Mouse (Mus musculus) CD4-positive, CD25-positive, alpha-beta regulatory T cell, adult 4 months (primary cell): ENCODE data around the gene Spon1. TPM values are rescaled to one million over a fixed set of nuclear protein-coding genes. Genes with fewer than 3 reads are reported as not detected.

Source experiments
- ATAC-seq: one replicate; pipeline ENCODE4 v1.8.0; 2017
- polyA plus RNA-seq, 2 experiments: library from polyadenylated mRNA; unstranded; fragments of 100-300 nt; shearing (Covaris generic); gene quantifications; one replicate each; pipeline ENCODE4 v1.2.1; 2017

Spon1 gene
- polyA plus RNA-seq, 2 experiments from 2014 or later = 1.1 TPM

GRCm38 (mm10) chr7:113909161-113909825 is 143.5 kb downstream of the Spon1 start:
- ATAC-seq = no peak

GRCm38 (mm10) chr7:113910856-113911255 is 145.1 kb downstream of the Spon1 start:
- ATAC-seq = no peak

- ATAC-seq = no peak
These were observed 150.1 kb downstream of the Spon1 start for GRCm38 (mm10) chr7:113915936-113916335.

GRCm38 (mm10) chr7:113918916-113919315 is 153.1 kb downstream of the Spon1 start:
- ATAC-seq = no peak

DNA sequence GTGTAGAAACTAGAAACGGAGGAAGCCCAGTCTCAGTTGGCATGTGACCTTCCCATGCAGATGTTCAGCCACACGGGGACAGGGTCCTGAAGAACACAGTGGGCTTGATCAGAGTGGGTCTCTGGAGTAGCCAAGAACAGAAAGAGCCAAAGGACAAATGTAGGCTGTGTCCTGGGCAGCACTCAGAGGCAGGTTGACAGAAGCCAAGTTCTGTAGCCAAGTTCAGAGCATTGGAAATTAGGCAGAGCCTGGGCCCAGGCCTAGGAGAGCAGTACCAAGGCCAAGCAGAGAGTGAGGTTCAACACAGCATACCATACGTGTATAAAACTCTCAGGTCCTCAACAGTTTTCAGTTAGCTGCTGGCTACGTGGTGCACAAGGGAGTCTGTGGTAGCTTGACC is 153.7 kb downstream of the Spon1 start:
- no peak for ATAC-seq

- ATAC-seq = no peak
These were observed 154.3 kb downstream of the Spon1 start for GRCm38 (mm10) chr7:113920056-113920455.

DNA sequence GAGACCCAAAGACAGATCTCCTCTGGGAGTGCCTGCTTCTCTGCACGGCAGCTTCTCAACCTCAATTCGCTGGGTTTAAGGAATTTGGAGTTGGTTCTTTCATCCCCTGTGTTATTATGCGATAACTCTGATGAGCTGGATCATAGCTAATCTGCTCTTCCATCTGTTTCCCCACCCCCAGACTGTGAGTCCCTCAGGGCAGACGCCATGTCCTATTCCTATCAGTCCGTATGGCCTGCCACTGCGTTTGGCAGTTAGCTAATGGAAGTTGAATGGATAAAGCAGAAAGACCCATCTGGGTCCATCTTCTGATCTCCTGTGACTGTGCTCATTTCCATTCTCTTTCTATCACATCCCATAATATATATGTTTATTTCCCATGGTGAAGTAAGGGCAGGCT is 158.8 kb downstream of the Spon1 start:
- no peak for ATAC-seq

GRCm38 (mm10) chr7:113950888-113951287 is 185.1 kb downstream of the Spon1 start:
- no peak for ATAC-seq

- no peak for ATAC-seq
These were observed 189.6 kb downstream of the Spon1 start for GRCm38 (mm10) chr7:113955431-113955830.

DNA sequence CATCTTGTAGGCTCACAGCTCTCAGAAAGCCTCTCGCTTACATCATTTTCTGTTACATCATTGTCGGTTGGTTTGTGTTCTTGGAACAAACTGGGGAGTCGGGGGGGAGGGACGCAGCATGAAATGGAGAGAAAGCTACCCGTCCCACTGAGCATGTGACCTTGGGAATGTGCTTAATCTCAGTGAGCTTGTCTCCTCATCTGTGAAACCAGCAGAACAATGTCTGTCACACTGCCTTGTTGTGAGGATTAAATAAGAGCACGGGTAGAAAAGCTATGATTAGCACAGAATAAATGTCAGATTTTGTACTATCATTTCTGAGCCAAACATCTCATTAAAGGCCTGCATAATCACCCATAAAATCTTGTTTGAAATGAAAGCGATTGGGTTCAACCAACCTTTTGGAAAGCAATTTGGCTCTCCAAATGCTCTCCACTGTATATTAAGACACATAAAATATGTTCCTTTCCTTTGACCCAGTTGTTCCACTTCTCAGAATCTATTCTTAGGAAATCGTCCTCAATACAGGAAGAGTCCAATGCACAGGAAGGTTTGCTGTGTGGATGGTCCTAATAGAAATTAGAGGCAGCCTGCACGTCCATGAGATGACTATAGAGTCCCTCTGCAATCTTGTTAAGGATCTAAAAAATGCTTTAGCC is 195.2 kb downstream of the Spon1 start:
- no peak for ATAC-seq

GRCm38 (mm10) chr7:113961500-113961895 is 195.7 kb downstream of the Spon1 start:
- ATAC-seq = no peak

DNA sequence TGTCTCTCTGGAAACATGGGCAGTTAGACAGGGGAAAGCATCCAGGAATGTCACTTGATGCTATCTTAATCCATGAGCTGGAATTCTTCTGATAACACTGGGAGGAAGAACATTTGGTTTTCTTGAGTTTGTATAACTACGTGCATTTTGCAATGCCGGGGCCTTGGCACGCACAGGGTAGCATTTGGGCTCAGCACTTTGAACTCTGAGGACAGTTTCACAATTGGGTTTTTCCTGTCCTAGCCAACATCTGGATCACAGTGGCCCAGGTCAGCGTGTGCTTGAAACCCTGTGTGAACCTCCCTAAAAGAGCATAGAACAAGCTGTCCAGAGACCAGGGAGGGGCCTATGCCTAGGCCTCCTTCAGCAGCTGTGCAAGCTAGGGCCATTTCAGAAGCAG is 196.3 kb downstream of the Spon1 start:
- ATAC-seq = no peak

GRCm38 (mm10) chr7:113963766-113964165 is 198.0 kb downstream of the Spon1 start:
- ATAC-seq = no peak

- ATAC-seq = no peak
These were observed 199.8 kb downstream of the Spon1 start for GRCm38 (mm10) chr7:113965625-113966024.

- no peak for ATAC-seq
These were observed 203.4 kb downstream of the Spon1 start for GRCm38 (mm10) chr7:113969182-113969581.

GRCm38 (mm10) chr7:113972536-113972935 is 206.7 kb downstream of the Spon1 start:
- ATAC-seq = no peak

DNA sequence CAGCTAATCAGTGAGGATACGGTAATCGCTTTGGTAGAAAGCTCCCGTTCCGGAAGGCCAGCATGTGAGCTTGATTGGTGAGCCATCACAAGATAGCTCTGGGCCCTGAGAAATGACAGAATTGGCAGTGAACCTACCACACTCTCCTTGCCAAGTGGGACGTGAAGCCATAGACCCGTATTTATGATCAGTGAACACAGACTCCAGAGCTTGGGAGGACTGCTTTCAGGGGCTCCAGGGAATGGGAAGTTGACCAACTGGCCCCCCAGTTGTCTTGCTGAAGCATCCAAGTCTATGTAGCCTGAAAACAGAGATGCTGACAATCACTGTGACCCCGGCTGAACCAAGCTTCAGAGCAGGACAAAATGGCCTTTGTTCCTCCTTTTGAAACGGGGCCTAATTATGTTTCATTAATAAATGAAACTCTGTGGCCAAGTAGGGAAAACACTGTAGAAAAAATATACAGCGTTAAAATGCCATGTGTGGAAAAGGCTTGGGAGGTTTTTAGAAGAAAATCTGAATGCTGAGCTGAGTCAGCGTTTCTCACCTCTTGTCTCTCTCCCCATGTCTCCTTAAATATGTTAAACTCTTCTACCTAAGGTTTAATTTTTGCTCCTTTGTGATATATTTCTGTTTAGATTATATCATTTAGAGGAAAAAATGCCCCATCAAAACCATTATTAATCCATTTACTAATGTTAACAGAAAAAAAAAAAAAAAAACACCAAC is 220.8 kb downstream of the Spon1 start:
- ATAC-seq = no peak

- no peak for ATAC-seq
These were observed 222.4 kb downstream of the Spon1 start for GRCm38 (mm10) chr7:113988156-113988555.

- ATAC-seq = no peak
These were observed 232.0 kb downstream of the Spon1 start for GRCm38 (mm10) chr7:113997675-113998354.

DNA sequence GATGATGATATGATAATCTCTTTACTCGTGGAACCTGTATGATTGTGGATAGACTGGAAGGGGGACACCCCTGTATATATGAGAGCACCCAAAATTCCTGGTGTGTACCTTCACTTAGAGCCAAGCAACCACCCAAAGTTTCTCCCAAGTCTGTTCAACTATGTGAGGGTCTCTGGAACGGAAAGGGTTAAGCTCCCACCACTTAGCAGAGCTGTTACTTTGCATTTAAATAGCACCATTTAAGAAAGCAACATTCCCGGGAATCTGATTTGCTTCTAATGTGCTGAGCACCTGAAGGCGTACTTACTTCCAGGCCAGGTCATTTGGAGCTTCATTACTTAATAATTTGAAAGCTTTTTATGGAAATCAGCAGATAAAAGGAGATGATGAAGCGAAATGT is 238.4 kb downstream of the Spon1 start:
- no peak for ATAC-seq

- ATAC-seq = no peak
These were observed 239.7 kb downstream of the Spon1 start for GRCm38 (mm10) chr7:114005499-114005898.

DNA sequence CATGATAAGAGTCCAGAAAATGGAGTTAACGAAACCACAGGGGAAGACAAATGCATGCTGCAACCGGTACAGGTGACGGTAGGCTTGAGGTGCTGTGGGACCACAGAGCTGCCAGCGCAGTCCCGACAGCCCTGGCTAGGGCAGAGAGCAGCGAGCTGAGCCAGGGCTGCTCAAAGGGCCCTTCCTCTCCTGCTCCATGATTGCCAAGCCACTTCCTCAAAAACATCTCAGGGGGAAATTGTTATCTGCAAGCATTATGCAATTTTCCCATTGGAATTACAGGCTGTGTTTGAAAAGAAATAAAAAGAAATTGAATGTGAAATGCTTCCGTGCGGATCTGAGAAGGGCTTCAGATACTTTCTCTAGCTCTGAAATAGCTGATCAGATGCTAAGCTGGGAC is 240.7 kb downstream of the Spon1 start:
- no peak for ATAC-seq

GRCm38 (mm10) chr7:114007565-114007964 is 241.8 kb downstream of the Spon1 start:
- no peak for ATAC-seq
